Mouse (Mus musculus) embryonic fibroblast, embryonic 13.5 days (primary cell): ENCODE measurements around the gene Scn1b.

Experiments
- CTCF ChIP-seq: IDR thresholded peaks from 2 replicates; pipeline ENCODE4 v1.5.1; 2011; ENCODE audit warnings: mild to moderate bottlenecking, control low read depth, low read length, moderate library complexity, borderline replicate concordance; ENCODE audit not compliant: insufficient read depth
- POLR2A ChIP-seq: IDR thresholded peaks from 2 replicates; pipeline ENCODE4 v1.6.1; 2011; ENCODE audit warnings: low read depth, mild to moderate bottlenecking, control low read depth, low read length, moderate library complexity

- TF ChIP-seq CTCF (no peak), POLR2A (no peak)
These were observed 53.3 kb downstream of the Scn1b start for GRCm38 (mm10) chr7:31073546-31073945.
